Mouse (Mus musculus): ENCODE results near the gene Nfil3.

Nfil3 gene

DNA sequence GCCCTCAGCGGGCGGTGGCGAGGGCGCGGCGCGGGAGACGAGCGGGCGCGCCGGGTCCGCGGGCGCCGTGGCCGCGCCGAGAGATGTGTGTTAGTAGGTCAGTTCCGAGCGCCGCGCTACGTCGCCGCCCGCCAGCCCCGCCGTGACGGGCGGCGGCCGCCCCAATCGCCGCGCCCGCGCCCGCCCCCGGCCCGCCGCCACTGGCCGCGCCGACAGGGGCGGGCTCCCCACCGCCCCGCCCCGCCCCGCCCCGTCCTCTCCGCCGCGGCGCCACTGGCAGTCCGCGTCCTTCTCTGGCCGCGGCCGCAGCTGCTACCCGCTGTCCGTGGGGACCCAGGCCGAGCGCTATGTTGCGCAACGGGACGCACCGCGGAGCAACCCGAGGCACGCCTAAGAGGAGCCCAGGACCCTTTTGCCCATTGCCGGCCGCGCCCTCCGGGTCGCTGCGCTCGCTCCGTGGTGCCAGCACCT is at the start of gene Nfil3:
Nfil3 (minus strand) TSS at position 123 of the 471 bp plus-strand sequence.
- peak; percentile 71 for DNase-seq (ENCODE audit: low spot score)

DNA sequence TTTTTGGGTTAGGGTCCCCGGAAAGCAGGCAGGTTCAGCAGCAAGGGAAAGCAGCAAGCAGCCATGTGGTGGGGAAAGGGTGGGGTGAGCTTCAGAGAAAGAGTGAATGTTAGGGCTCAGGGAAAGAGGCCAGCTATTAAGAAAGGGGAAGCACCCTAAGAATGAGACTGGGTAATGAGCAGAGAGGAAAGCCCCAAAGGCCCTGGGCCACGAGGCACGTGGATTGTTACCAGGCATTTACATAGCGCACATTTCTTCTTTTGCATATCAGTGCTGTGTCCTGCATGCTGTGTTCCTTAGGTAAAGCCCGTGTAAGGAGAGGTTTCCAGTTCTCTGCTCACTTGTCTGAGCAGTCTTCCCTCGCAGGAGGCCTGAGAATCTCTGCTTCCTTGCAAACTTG is 43.4 kb upstream of the Nfil3 start:
- no peak for DNase-seq (ENCODE audit: low spot score)

DNA sequence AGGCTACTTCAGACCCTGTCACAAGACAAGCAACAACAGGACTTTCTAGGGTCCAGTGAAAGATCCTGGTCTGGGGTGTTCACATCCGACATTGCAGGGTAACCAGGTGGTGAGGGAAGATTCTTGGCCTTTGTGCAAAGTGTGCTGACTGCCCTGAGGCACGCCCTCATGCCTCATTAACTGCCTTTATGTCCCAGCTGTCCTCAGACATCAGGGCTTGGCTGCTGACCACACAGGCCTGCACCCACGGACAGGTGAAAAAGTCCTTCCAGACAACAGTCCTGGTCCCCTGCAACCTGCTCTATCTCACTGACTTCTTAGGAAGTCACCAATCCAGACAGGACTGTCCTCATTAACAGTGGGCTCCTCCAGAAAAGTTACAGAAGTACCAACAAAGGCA is 39.4 kb upstream of the Nfil3 start:
- DNase-seq (ENCODE audit: low spot score) = no peak

DNA sequence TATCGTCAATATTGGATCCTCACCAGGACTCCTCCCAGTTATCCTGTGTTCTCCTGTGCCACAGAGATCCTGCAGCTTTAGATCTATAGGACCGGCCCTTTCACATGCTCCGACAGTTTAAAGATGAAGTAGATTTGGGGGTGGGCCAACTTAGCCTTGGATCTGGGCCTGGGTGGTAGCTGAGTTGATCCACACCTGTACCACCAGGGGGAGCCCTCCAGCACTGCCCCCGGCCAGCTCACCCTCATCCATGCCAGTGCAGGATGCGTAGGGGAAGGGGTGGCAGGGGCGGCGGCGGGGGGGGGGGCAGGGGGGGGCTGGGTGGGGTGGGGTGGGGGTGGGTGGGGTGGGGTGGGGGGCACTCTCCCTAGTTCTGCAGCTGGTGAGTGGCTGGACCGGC is 38.7 kb upstream of the Nfil3 start:
- DNase-seq (ENCODE audit: low spot score) = no peak

DNA sequence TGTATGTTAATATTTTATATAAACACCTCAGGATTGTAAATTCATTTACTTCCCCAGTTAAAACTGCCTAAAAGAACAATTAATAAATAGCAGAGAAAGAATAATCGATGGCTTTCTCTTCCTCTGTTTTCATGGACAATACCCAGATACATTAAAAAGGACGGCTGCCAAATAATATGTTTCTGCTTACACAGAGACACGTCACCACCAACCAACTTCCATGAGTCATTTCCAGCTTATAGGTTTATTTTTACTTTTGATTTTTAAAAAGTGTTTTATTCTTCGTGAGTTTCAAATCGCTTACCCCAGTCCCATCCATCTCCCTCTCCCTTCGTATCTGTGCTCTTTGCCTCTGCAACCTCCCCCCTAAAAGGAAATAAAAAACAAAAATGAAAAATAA is 38.1 kb upstream of the Nfil3 start:
- no peak for DNase-seq (ENCODE audit: low spot score)

DNA sequence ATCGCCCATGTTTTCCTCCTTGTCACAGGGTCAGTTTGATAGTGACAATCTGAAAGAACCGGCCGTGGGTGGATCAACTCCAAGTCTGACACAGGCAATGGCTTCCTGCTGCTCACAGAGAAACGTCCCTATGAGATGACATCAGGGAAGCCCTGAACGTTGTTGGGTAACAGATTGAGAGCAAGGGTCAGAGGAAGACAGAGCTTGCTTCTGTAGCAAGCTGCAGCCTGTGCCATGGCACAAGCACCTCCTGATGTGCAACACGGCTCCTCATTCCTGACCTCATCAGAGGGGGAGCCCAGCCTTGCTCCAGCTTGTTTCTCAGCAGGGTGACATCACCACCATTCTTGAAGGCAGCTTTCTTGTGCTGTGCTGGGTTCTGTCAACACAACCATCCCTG is 37.1 kb upstream of the Nfil3 start:
- DNase-seq (ENCODE audit: low spot score) = no peak

DNA sequence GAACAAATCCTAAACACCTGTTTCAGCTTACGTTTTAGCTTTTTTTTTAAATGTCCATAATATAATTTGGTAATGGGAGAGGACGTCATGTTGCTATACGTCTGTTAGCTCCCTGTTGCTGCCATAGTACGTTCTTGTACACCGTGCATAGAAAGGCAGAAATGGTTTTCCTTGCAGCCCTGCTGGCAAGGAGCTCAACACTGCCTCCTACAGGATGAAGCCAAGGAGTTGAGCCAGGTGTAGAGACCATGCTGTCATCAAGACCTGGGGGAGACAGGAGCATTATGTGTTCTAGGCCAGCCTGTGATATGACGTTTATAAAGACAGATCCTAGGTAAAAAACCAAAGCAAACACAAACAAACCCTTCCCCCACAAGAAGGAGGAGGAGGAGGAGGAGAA is 36.2 kb upstream of the Nfil3 start:
- DNase-seq (ENCODE audit: low spot score) = no peak

DNA sequence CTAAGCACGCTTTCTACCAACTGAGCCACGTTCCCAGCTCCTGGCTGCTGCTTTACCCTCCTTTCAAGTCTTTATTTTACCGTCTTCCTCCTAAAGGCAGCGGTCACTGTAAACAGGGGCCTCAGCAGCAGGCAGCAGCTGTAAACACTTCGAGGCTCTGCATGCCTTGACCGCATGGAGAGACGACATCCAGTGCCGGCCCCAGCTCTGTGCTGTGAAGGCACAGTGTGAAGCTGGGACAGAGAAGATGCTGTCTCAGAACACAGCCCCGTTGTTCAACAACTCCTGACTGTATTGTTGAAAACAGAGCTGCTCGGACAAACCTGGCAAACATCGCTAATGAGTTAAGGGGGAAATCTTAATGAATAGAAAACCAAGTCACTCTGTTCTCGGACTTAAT is 30.6 kb upstream of the Nfil3 start:
- peak; percentile 11 for DNase-seq (ENCODE audit: low spot score)

DNA sequence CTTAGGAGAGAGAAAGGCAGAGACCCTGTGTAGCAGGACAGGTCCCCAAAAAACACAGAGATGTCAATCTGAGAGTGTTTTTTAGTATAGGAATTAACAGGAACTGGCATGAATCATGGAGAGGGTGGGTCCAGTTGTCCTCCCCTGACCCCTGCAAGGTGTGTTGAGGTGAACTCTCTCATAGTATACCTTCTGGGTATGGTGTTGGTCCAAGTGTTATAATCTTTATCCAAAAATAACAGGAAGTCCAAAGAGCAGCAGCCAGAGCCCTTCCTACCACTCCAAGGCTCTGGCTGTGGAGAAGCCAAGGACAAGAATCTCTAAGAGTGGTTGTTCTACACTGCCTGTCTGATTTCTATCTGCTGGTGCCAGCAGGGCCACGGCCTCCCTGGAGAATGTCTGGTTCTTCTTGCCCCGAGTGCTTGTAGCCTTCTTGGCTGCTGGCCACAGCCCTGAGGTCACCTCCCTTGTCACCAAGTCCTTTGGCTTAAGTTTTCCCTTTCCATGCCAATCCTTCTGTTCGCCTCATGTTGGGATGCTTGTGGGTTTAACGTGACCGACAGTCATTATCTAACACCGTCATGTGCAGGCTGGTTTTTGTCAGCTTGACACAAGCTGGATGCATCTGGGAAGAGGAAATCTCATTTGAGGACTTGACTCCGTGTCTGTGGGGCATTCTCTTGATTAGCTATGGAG is 27.8 kb upstream of the Nfil3 start:
- DNase-seq (ENCODE audit: low spot score) = no peak

DNA sequence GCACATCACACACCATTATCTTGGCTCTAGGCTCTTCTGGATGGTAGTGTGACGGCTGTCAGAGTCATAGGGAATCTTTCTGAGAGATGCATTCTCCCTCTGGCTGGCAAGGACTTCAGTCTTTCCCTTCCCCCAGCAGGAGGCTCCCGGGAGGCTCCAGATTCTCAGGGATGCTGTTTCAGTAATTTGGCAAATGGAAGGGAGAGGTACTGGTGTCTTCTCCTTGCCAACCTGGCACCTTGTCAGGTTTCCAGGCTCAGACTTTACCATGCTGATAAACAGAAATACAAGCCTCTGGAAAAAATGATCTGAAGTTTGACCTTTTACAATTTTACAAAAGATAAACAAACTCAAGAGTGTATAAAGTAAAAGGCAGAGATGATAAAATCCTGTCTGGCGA is 26.9 kb upstream of the Nfil3 start:
- DNase-seq (ENCODE audit: low spot score) = no peak

DNA sequence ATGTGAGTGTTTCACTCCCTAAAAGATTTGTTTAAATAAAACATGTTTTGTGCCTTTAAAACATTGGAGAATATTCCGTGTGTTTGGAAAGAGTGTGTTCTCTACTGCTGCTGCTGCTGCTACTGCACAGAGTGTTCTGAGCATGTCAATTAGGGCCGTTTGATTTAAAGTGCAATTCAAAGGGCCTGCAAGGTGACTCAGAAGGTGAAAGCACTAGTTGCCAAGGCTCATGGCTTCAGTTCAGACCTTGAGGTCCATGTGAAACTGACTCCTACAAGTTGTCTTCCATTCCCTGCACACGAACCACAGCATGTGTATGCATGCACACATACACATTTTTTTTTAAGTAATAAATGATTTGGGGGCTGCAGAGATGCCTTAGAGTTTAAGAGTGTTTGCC is 22.4 kb upstream of the Nfil3 start:
- DNase-seq (ENCODE audit: low spot score) = no peak

DNA sequence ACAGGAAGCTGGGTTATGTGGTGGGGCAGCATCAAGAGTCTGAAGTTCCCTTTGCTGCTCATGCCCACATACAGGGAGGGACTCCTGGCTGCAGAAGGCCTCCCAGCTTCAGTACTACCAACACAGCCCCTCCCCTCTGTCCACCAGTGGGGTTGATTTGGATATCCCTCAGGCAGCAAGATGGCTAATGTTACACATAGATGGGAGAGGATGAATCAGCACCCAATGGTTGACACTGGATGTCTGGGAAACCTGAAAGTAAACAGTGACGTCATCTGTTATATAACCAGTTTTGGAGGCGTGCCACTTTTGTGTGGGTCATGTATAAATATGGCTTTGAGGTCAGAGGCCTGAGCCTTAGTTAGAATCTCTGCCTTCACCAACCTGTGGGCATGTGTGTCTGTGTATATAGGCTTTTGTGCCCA is 20.6 kb upstream of the Nfil3 start:
- no peak for DNase-seq (ENCODE audit: low spot score)

DNA sequence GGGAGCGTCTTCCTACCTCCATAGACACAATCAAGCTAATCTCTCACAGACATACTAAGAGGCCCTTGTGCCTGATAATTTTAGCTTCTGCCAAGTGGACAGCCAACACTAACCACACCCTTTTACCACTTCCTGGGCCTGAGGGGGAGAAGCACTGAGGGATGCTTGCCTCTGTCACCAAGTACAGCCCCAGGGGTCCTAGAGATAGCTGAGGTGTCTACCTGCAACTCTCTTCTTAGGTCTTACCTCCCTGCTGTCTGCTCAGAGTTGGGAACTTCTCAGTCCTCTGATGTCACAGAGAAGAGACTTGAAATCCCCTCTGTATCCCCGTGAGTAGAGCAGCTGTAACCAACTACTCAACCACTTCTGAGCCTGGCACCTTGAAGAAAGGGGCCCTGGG is 19.6 kb upstream of the Nfil3 start:
- DNase-seq (ENCODE audit: low spot score) = no peak

DNA sequence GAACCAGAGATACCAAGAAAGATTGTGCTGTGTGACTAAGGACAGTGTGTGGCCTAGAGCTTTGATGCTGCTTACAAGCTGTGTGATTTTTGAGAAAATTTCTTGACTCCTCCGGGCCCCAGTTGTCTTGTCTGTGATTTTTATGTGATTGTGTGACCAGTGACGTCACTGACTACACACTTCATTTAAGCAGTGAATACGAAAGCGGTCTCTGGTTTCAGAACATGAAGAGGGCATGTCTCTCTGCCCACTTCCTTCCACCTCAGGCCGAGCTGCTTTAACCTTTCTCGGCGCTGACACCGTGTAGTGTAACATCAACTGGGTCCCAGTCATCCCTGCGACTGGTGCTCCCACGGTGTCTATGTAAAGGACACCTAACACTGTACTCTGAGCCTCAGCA is 17.7 kb upstream of the Nfil3 start:
- no peak for DNase-seq (ENCODE audit: low spot score)

DNA sequence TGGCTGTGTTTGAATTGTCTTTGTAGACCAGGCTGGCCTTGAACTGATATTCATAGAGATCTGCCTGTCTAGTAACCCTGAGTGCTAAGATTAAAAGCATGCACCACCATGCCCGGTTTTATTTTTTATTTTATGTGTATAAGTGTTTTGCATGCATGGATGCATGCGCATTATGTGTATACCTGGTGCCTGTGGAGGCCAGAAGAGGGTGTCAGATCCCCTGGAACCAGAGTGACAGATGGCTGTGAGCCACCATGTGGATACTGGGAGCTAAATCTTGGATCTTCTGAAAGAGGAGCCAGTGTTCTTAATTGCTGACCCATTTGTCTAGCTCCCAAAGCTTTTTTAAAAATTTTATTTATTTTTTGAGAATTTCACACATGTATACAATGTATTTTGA is 16.9 kb upstream of the Nfil3 start:
- no peak for DNase-seq (ENCODE audit: low spot score)

DNA sequence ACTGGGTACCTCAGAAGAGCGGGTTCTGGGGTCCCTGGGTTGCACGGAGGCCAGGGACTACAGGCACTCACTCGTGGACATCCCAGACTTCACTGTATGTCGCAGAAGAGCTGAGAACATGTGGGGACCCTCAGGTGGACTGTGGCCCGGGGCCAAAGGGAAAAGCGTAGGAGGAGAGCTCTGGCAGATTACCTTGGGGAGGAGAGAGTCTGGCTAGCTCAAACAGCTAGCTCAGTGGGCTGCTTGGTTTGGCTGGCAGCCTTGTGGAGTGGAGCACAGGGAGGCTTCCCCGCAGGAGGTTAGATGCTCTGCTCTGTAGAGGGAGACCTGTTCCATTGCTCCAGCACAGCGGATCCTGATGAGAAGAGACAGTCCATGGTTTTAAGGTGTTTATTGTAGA is 15.3 kb upstream of the Nfil3 start:
- DNase-seq (ENCODE audit: low spot score) = no peak

DNA sequence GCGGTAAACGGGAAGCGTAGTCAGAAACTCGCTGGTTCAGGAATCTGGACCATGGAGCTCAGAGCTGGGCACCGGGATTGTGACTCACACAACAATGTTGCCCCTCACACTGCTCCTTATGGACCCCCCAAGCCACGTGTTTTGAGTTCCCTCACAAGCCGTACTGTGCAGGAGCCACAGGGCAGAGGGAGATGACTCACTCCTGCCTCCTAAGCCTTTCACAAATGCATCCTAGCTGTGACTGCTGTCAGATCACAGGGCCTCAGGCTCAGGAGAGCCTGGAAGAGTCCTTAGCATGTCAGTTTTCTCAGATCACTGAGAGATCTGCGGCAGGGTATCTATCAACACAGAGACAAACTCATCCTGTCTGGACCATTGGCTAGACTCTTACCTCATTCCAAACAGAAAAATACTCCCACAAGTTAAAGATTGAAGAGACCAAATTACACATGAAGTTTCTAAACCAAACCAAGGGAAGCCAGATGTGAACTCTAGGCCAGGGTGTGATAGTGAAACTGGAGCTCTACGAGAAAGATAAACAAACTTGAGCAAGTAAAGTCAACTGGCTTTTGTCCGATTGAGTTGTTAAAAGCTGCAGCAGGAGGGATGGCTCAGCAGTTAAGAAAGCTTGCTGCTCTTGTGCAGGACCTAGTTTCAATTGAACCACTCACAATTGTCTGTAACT is 13.5 kb upstream of the Nfil3 start:
- no peak for DNase-seq (ENCODE audit: low spot score)

DNA sequence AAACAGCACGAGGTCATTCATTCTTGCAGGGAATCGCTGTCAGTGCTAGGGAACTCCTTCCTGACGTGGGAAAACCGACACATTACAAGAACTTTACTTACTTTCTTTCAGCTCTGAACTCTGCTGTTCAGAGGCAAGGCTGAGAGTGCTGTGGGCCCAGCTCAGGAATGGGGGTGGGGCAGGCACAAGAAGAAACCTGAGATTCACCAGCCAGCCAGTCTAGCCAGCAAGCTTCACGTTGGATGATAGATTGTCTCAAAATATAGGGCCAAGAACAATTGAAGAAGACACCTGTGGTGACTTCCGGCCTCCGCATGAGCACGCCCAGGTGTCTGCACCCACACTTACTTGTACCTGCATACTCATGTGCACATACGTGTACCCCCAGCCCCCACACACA is 9.3 kb upstream of the Nfil3 start:
- no peak for DNase-seq (ENCODE audit: low spot score)

DNA sequence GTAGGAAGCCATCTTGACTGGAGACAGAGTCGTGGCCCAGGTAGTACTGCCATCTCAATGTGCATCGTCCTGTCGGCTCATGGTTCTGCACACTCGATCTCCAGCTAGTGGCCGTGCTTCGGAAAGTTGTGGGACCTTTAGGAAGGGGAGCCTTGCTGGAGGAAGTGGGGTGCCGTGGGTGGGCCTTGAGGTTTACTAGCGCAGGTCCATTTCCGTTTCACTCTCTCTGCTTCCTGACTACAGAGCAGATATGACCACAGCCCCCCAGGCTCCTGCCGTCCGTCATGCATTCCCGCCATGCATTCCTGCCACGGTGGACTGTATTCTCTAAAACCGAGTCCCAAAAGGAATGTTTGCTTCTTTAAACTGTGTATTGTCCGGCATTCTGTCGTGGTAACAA is 8.1 kb upstream of the Nfil3 start:
- no peak for DNase-seq (ENCODE audit: low spot score)

DNA sequence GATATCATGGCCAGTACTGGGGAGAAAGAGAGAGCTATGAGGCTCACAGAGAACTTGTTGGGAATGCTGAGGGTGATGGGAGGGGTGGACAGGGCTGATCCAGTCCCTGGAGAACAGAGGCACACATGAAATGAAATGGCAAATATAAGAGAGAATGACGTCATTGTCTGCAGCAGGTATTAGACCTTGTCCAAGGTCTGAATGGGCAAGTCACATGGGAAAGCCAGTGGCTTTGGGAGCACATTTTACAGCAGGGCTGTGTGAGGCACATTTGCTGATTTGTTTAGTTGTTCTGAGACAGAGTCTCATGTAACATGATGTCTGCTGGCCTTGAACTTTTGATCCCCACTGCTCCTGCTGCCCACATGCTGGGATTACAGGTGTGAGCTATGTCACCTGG is 7.0 kb upstream of the Nfil3 start:
- DNase-seq (ENCODE audit: low spot score) = no peak

DNA sequence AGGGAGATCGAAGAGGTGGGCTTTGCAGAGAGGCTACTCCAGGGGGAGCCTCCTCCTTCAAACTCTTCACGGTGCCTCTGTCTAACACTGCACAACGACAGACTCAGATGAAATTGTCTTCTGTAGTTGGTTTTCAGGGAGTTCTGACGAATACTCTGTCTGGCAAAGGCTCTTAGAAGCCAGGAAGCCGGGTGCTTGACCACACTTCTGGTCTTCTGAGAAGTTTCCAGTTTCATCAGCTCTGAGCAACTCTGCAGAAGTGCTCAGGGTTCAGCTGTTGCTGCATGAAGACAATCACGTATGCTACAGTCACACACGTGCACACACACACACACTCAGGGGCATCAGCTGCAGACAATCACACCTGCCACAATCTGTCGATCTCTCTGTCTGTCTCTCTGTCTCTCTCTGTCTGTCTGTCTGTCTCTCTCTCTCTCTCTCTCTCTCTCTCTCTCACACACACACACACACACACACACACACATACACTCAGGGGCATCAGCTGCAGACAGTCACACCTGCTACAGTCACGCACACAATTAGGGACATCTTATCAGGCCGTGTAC is 5.4 kb upstream of the Nfil3 start:
- no peak for DNase-seq (ENCODE audit: low spot score)

DNA sequence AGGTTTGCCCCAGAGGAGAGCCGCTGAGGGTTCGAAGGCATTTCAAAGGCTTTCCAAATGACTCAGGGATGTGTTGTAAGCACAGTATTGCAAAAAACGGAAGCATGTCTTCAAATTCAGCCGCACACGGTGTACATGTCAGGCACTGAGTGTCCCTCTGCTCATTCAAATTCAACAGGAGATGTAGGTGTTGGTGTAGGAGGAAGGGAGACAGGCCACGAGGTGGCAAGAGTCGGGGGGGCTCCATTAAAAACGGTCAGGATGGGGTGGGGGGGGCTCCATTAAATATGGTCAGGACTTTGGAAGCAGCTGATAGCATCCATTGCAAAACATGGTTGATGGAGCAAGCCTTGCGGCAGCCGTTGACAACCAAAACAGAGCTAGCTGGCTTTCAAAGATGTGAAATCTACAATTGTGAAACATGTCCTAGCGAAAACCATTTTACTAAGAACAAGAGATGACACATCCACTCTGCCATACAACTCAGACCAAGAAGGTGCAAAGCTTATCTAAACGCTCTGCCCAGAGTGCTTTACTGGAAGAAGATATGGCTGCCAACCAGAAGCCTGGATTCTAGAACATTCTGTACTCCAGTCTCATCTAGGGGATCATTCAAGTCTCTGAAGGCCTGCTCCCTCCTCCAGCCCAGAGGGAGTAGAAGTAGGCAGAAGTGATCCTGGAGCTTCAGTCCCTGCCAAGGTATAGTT is 4.8 kb upstream of the Nfil3 start:
- DNase-seq (ENCODE audit: low spot score) = no peak

DNA sequence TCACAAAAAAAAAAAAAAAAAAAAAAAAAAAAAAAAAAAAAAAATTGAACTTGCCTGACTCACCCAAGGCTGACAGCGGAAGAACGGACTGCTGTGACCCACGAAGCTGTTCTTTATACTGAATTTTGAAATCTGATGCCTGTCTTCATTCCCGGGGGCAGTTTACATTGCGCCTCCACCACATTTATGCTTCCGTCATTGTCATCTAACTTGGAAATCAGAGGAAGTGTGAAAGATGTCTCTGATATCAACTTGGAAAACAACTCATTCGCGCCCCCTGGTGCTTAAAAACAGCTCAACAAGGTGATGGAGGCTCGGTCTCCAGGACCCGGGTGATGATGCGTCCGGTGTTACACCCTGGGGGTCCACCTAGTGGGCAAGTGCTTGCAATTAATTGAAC is 1.8 kb upstream of the Nfil3 start:
- DNase-seq (ENCODE audit: low spot score) = peak; percentile 81
